Mouse (Mus musculus) midbrain, embryonic 13.5 days (tissue): Measurements from ENCODE around the gene Dus4l. TPM values are rescaled to one million over a fixed set of nuclear protein-coding genes. Genes with fewer than 3 reads are reported as not detected.

Experiments
- polyA plus RNA-seq: library from polyadenylated mRNA; unstranded; fragments of >200 nt; fragmentation: Nextera tagmentation; extraction: Ambion mirVana; gene quantifications from 2 replicates; pipeline ENCODE4 v1.2.1, GENCODE M21; 2015

Dus4l gene
- polyA plus RNA-seq, 1 experiment from 2014 or later = 9.2 TPM

Other genes with a start within 250 kb of the Dus4l start
- gene Cbll1, start 155.2 kb downstream of the Dus4l start, polyA plus RNA-seq = 18.7 and 19.5 TPM in 2 replicates
- gene Slc26a4, start 94.9 kb downstream of the Dus4l start, polyA plus RNA-seq = 0.05 TPM in 1 of 2 replicates, not detected in the other
- gene Bcap29, start 20.2 kb downstream of the Dus4l start, polyA plus RNA-seq = 24.5 and 26.2 TPM in 2 replicates
- gene Cog5, start within 50 bp of the Dus4l start, polyA plus RNA-seq = 31.7 and 33.0 TPM in 2 replicates
- 20.1 and 20.7 TPM in 2 replicates for gene Gpr22, start 59.1 kb upstream of the Dus4l start, polyA plus RNA-seq